Mouse (Mus musculus): ENCODE measurements at regions not wholly inside any gene's neighbourhood (a gene's known extent, or its start where the extent isn't known, plus 50 kb on each side); places are given as distances from the start of the nearest gene placed in this dataset.
A peak's percentile ranks its signal among the peaks of the same experiment; 100 is the strongest.

DNA sequence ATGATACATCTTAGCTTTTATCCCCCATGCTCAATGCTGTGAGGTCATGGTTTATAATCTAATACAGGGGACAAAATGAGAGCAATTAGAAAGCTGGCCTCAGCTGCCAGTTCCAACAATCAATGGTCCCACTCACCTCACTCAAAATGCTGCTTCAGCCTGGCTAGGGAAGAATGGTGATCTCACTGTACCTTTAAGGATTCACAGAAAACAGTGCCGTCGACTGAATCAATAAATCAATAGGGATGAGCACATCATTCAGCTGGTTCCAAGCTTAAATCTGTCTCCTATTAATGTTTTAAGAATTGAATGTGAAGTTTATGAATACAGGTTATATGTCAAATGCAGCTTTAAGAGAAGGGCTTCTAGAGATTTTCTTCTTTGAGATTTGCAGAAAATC lies 61.9 kb upstream of the Ncam2 start:
- no peak overlapping the region for H3K27ac ChIP-seq (ENCODE audit: low read depth, low read length)
- 71% methylated on average over 2 of the region's 2 CpGs for WGBS
- H3K36me3 ChIP-seq (ENCODE audit: insufficient read depth), result no peaks in the 10 kb centered on the region
- H3K4me1 ChIP-seq (ENCODE audit: insufficient read depth), result no peaks in the 10 kb centered on the region
- no peak overlapping the region for H3K9ac ChIP-seq
- no peak overlapping the region for H3K4me2 ChIP-seq (ENCODE audit: low read depth)
- no peaks in the 10 kb centered on the region for H3K9me3 ChIP-seq (ENCODE audit: low read length)
- DNase-seq, result no peak
- ATAC-seq, result no peak
- no peak for TF ChIP-seq CTCF (IDR thresholded peaks at IDR 0.05; ENCODE audit: low read depth)
- no peak overlapping the region for H3K4me3 ChIP-seq (ENCODE audit: low read depth, low read length)
- H3K27me3 ChIP-seq (ENCODE audit: insufficient read depth, low read length), result no peaks in the 10 kb centered on the region

- Histone ChIP-seq H3K27me3 (ENCODE audit: insufficient read depth, low read length) (no peaks in the 10 kb centered on the region), H3K4me1 (ENCODE audit: insufficient read depth) (peaks cover 4% of the 10 kb centered on the region; the same call in 1 of the 2 replicates), H3K4me3 (ENCODE audit: low read depth, low read length) (no peak overlapping the region), H3K27ac (ENCODE audit: low read depth, low read length) (no peak overlapping the region), H3K4me2 (ENCODE audit: low read depth) (no peak overlapping the region), H3K9ac (no peak overlapping the region), H3K36me3 (ENCODE audit: insufficient read depth) (no peaks in the 10 kb centered on the region), H3K9me3 (ENCODE audit: low read length) (no peaks in the 10 kb centered on the region)
- DNase-seq (no peak), ATAC-seq (no peak)
- no peak for TF ChIP-seq CTCF (IDR thresholded peaks at IDR 0.05; ENCODE audit: low read depth)
These were observed 54.5 kb upstream of the Ncam2 start for GRCm38 (mm10) chr16:81146019-81146418.

GRCm38 (mm10) chr16:81149491-81149890 lies 51.0 kb upstream of the Ncam2 start:
- TF ChIP-seq CTCF (IDR thresholded peaks at IDR 0.05; ENCODE audit: low read depth), result no peak
- no peaks in the 10 kb centered on the region for H3K36me3 ChIP-seq (ENCODE audit: insufficient read depth)
- H3K4me1 ChIP-seq (ENCODE audit: insufficient read depth), result peaks cover 4% of the 10 kb centered on the region; the same call in 1 of the 2 replicates
- H3K4me3 ChIP-seq (ENCODE audit: low read depth, low read length), result no peak overlapping the region
- DNase-seq (peak; percentile 5), ATAC-seq (peak; percentile 40; the same call in 1 of the 2 replicates)
- no peaks in the 10 kb centered on the region for H3K9me3 ChIP-seq (ENCODE audit: low read length)
- no peaks in the 10 kb centered on the region for H3K27me3 ChIP-seq (ENCODE audit: insufficient read depth, low read length)
- no peak overlapping the region for H3K9ac ChIP-seq
- no peak overlapping the region for H3K4me2 ChIP-seq (ENCODE audit: low read depth)
- 62% methylated on average over 4 of the region's 4 CpGs for WGBS
- H3K27ac ChIP-seq (ENCODE audit: low read depth, low read length), result no peak overlapping the region

Measured in forebrain, postnatal 0 days (tissue).